Mouse (Mus musculus) urinary bladder, postnatal 36 days (tissue): ENCODE results near the gene Kl.

ENCODE experiments used
- DNase-seq, 2 experiments: peaks; one replicate each; pipeline ENCODE4 v3.0.0; 2022; ENCODE audit warnings: low spot score in 2 of 2, mixed read lengths in 1 of 2

Gene Kl

DNA sequence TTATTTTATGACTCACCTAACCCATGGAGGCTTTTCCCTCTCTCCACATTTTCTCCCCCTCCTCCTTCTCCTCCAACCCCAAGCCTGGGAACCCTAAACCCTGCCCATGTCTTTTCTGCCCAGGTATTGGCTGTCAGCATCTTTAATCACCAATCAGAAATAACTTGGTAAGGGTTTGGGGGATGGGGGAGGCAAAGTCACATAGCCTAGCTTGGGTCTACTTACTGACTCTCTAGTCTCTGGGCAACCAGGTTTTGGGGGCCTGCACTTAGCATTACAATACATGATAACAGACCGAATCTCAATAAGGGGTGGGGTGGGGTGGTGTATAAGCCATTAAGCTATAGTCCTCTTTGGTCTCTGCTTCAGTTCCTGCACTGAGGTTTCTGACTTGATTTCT is 10.3 kb downstream of the Kl start:
- DNase-seq = no peak

DNA sequence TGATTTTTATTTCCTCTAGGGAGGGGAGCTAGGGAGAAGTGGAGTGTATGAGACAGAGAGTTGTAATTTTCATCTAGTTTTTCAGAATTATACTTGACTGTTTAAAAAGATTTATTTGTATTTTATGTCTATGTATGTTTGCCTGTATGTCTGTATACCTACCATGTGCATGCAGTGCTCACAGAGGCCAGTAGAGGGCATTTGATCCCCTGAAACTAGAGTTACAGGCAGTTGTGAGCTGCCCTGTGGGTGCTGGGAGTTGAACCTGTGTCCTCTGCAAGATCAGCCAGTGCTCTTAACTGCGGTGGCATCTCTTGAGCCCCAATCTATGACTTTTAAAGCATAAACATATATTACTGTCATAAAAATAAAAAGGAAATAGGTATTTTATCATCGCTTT is 15.5 kb downstream of the Kl start:
- no peak for DNase-seq

DNA sequence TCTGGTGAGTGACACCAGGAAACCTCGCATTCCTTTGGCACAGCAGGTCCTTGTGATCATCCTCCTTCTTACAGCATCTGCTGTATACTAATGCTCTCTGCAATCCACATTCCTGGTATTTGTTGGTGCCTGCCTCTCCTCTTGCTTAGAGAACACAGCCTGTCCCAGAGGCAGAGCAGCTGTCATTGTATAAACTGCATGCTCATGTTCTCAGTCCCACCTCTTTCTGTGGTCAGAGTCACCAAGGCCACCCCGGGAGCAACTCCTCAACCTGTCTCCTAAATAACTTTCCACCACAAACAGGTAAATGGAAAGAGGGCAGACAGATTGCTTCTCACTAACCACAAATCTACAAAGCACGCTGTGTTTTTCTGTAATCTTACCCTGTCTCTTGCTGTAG is 18.1 kb downstream of the Kl start:
- DNase-seq = no peak

DNA sequence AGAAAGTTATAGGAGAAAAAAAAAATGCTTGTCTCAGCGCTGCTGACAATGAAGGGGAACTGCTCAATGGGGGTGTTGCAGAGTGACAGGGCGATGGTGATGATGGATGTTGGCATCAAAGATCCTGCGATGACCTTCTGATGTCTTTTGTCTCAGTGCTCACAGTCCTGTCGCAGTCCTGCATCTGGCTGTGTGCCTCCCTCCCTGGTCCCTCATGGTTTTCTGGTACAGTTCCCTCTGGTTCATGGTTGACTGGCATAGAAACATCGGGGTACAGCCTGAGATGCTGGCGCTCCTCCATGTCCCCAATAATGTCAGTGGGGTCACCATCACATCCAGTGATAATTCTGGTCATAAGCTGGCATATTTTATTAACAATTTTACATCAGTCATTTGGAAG is 18.7 kb downstream of the Kl start:
- DNase-seq = no peak

DNA sequence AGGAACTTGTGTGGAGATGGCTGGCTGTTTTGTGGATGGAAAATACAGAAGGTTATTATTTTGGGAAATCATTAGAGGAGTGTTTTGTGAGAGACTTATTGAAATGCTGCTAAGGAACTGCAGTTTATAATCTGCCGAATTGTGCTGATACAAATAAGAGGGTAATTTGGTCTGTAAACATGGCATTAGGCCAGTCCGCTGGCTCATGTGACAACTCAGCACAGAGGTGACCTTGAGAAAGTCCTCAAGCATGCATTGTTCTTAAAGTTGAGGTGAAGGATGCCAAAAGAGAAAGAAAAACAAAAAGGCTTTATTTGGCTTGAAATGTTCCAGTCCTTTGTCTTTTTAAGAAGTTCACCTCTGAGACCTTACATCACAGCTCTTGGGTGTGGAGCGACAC is 21.8 kb downstream of the Kl start:
- no peak for DNase-seq

DNA sequence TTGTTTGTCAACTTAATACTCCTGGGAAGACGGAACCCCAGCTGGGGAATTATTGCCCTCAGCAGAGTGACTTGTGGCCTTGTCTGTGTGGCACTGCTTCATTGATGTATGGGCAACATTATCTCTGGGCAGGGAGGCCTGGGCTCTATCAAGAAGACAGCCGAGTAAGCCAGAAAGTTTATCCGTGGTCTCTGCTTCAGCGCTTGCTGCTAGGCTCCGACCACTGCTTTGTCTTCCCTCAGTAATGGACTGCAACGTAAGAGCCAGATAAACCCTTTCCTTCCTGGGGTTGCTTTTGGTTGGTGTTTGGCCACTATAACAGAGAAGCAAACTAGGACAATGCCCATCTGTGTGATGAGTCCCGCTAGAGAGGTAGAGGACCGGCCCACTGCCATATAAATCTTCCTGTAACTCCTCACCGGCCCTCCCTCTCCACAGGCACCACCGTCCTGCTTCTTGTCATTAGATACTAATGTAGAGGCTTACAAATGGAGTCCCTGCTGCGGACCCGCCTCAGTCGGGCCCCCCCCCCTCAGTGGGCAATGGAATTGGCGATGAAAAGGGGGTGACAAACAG is 25.1 kb downstream of the Kl start:
- DNase-seq = no peak

DNA sequence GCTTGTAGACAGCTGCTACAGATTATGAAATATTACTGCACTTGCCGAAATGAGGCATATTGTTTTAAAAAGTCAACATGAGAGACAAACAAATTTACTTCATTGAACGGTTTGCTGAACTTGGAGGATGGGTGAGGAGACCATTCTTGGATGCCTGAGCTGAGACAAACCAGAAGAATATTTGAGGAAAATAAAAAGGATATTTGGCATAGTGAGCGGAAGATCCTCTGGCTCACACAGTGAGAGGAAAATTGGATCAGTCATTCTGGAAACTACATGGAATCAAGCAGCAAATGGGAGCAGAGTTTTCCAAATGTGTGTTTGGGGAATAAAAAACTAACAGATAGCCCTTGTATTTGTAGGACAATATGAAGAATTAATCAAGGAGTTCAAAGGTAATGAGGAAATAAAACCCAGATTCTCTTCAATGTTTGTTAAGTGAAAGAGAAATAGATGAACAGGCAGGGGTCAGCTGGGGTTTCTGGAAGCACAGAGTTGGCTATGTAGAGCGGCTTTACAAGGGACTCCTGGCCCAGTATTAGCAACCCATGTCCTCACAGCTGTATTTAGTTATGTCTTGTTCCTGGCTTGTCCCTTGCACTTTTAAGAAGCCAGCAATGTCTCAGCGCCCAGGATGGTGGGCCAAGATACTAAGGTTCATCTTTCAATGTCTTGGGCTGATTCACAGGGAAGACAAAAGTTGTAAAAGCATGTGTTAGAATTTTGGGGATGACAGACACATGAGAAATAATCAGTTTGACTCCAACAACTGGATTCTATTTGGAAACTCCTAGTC is 27.1 kb downstream of the Kl start:
- DNase-seq = peak; percentile 13

DNA sequence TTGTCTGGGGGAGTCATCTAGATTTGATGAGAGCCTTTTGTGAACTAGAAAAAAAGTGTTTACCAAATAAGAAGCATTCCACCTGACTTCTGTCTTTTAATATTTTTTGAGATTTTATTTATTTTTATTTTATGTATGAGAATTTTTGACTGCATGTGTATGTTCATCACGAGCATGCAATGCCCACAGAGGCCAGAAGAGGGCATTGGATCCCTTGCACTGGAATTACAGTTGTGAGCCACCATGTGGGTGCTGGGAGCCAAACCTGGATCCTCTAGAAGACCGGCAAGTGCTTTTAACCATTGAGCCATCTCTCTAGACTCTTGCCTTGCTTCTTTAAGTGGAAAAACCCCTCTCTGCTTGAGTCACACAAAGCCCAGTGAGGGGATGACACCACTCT is 29.7 kb downstream of the Kl start:
- no peak for DNase-seq

DNA sequence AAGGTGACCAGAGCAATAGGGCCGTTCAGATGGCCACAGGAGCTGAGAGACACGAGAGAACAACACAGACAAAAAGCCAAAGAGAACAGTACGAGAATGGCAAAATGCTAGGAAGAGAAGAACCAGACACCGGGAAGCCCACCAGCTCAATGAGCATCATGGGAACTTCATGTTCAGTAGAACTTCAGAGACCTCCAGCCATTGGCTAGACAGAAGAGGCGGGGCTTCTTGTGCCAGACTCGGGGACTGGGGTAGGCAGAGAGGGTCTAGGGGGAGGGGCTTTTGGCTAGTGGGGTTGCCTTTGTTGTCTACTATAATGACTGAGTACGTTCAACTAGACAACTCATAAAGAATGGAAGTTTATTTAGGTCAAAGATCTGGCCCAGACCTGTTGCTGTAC is 41.7 kb downstream of the Kl start:
- DNase-seq = no peak

DNA sequence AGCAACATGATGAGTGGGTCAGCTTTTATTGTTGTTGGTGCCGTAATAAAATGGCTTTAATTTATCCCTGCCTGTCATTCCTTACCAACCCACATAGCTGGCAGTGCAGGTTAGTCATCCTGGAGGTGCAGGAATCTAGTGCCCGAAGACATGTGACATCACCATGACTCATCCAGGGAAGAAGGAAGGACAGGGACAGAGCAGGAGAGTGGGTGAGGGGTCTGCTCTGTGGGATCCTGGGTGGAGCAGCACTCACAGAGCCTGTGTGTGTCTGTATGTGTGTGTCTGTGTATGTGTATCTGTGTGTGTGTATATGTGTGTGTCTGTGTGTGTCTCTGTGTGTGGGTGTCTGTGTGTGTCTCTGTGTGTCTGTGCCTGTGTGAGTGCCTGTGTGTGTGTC is 44.2 kb downstream of the Kl start:
- no peak for DNase-seq

DNA sequence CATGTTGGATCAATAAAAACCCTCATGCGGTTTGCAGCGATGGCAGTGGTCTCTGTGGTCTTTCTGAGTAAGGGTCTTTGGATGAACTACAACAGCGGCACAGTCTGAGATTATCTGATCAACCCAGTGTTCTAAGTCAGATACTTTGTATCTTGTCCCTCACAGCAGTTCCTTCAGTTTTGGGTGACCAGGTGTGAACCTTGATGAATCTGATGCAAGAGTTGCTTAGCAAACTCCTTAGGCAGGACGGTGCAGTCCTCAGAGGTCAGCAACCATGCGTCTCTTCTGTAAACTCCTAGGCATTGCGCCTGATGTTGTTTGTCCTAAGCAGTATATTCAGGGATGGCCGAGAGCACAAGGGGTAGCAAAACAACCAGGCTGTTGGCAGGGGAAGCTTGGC is 48.7 kb downstream of the Kl start:
- DNase-seq = no peak

DNA sequence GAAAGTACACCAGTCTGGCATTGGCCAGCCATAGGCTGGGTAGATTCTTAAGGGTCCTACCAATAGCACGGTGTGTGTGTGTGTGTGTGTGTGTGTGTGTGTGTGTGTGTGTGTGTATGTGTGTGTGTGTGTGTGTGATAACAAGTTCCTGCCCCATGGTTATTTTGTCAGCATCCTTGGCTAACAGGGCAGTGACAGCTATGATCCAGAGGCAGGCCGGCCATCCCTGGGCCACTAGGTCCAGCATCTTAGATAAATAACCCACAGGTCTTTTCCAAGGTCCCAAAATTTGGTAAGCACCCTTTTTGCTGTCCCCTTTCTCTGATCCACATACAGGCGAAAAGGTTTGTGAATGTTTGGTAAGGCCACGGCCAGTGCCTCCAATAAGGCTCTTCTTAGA is 49.6 kb downstream of the Kl start:
- no peak for DNase-seq

DNA sequence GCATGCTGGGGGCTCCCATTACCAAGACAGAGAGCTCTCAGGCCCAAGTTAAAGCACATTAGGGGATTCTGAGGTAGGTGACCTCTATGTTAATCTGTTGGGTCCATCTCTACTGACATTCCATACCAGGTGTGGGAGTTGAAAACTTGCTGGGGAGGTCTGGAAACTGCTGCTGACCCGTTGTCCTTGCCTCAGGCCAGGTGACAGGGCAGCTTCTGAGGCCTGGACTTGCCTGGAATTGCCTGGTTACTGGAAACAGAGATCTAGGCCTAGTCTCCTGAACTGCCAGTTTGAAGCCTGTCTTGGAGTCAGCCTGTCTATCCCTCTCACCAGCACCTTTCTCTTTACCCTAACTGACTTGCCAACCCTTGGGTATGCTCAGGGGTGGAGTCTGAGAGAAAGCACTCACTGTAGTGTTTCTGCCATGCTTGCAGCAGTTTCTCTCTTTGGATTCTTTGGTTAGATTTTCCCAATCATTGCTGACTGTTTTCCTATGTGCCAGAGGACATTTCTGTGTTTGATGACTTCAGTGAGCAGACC is 51.9 kb downstream of the Kl start:
- no peak for DNase-seq

DNA sequence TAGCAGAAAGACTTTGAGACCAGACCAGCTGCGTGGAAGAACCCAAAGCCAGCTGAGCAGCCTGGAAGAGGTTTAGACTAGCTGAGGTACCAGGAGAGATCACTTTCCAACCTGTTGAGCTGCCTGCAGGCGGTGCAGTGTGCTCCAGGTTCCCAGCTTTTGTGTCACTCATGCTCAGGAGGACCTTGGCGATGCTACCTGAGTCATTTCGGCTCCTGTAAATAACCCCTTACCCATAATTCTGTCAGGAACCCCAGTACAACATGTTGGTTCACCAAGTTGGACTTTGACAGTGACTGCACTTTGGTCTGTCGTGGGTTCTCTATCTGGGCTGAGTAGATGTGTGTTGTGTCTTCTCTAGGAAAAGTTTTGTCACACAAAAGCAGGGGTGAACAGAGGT is 66.0 kb downstream of the Kl start:
- DNase-seq = no peak

DNA sequence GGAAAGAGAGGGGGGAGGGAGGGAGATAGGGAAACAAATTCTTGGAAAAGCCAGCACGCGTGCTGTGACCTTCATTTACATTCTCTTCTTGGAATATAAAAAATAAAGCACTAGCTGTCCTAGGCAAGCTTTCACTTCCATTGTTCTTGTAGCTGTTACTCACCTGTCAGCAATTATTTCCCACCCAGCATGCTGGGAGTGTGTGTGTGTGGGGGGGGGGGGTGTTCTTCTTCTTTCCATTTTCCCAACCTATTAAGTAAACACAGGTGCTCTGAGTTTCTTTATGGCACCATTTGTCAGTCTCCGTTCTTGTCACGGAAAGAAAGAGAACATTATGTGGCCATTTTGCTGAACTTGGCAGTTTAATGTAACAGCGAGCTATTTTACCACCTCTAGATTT is 66.6 kb downstream of the Kl start:
- DNase-seq = no peak

DNA sequence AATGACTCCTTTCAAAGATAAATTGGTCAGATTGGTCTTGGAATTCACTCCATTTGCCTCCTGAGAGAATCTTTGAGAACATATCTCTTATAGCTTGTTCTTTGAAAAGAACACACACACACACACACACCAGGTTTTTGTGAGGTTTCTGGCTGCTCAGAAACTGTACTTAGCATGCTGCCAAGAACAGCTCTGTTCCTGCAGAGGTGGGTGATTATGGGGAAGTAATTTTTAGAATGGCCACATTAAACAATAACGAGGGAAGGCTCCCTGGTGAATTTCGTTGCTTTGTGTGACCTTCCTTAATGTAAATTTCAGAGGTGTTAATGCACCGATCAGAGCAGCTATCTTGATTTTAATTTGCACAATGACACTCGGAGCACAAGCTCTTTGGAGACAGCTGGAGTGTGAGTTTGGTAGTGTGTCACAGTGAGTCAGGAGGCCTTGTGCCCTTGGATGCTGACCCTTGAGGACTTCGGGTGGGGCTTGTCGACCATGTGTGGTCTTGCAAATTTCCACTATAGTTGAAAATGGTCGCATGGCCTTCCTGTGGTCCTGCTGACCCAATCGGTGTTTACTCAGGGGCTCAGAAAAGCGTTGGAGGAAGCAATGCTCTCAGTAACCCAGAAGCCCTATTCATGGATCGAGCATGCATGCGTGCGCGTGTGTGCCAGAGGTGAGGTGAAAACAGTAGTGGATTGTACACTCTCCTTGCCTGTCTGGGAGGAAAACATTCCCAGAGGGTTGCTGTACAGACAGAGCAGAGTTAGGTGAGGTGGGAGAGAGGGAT is 67.8 kb downstream of the Kl start:
- no peak for DNase-seq

DNA sequence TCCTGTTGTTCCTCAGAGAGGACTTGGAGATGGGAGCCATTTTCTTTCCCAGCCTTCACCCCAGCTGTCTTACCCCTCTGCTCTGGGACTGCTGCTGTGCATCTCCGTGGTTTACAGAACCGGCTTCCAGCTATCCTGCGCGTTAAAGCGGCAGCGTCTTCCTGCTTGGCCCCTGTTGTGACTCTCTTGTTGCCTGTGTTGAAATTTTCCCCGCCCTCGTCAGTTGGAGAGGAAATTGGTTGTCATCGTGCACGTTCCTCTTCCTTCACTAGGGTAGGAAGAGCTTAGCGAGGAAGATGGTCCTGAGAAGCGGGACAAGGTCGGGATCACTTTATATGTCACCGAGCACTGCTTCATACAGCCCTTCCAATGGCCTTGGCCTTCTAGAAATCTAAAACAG is 68.4 kb downstream of the Kl start:
- no peak for DNase-seq

DNA sequence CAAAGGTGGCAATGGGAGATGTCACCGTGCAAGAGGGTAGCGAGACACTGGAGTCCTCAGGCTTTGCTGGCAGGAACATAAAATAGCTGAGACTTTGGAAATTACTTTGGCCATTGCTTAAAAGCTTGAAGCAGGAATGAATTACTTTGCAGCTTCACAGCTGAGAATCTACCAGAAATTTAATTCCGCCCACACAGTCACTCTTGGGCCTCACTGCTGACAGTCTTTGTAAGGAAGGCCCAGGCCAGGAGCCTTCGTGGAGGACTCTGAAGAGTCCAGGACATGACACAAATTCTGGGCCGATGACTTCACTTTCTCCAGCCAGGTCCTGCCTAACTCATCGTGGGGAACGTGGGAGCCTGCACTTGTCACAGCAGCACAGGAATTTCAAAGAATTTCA is 69.6 kb downstream of the Kl start:
- DNase-seq = no peak

DNA sequence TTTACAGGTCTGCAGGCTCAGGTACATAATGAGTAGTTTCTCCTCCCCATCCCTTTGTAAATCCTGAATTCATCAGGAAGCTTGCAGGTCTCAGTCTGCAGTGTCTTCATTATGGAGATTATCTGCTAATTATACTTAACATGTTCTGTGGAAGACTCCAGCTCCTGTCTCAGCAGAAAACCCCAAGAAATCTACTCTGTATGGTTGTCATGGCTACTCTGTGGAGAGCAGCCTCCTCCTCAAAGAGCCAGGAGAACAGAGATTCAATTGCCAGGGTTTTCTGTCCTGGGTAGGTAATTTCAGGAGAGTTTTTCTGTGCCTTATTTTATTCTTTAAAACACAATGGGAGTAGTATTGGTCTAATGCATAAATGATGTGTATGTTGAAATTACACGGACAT is 70.5 kb downstream of the Kl start:
- no peak for DNase-seq

DNA sequence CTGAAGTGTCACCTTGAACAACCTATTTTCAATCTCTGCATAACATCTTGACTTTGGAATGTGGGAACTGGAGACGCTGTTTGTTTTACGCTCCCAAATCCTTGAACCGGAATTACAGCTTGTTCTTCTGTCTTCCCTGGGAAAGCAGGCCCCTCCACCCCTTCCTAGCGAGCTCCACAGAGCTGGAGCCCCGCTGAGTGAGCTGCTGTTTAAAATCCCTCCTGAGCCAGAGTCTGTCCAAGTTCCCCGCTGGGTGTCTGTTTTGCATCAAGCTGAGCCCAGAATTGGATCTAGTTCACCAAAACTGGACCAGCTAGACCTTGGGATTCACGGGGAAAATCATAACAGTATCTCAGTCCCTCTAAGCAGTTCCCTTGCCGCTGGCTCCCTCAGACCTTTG is 71.1 kb downstream of the Kl start:
- DNase-seq = no peak

DNA sequence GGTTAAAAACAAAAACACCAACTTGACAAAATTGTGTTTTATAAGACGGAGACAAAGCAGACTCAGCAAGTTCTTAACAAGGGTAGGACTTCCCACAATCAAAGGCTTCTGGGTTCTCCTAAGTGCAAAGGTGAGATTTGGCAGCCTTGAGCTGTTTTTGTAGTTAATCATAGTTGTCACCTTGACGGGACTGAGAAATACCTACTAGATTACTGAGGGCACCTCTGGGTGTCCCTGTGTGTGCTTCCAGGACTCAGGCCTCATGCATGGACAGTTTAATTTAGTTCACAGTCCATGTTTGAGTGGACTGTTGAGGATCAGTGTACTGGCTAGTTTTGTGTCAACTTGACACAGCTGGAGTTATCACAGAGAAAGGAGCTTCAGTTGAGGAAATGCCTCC is 72.1 kb downstream of the Kl start:
- DNase-seq = no peak

DNA sequence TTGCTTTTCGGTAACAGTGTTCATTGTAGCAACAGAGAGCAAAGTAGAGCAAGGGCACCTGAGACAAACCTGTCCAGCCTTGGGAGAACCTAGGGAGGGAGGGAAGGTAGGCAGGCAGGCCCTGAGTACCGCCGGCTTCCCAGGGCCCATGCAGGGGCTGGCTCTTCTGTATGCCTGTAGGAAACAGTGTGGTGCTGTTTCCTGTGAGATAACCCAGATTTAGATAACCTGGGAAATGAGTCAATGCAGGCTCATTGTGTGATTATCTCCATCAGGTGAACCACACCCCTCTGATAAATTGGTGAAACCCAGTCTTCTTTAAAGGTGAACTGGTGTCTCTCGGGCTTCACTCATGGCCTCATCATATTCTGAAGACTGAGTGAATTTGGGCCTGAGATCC is 73.7 kb downstream of the Kl start:
- DNase-seq = no peak

DNA sequence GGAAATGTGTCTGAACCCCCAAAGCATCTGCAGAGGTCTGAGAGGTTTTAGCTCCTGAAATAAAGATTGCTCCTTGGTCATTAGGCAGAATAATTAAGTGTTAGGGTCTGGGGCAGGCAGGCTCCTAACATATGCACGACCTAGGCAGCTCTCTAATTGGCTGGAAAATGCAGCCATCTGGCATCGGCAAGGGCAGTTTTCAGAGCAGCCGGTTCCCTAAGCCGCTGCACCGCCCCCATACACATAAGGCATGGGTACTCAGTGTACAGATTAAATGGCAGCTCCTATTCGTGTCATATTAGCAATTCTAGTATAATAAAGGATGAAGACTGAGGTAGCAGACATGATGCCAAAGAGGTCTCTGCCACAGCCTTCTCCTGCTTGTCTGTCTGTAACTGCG is 74.8 kb downstream of the Kl start:
- DNase-seq = no peak
